In the genomic region with DNA sequence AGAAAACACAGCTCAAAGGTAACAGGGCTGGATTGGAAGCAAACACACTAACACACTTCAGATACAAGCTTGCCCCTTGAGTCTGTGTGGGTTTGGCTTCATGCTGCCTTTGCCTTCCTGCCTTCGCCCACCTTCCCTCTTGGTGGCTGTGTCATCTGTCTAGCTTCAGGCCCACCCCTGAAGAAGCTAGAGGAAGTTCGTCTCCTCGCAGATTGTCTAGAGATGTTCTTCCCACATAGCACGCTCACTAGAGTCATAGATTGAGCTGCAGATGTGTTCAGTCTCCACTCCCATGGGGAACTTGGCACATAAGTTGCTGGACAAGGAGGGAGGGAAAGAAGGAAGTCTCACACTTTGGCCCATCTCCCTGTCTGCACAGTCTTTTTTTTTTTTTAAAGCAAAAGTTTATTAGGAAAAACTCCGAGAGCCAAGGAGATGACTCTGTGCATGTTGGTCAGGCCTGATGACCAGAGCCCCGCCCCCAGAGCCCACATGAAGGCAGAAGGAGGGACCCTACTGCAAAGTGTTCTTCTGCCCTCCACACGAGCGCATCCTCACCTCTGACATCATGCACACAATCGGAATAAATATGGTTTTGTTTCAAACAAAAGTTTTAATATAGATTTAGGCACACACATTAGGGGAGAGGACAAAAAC, we compare ENCODE assay signal across 12 mouse cellular contexts. TPM values are rescaled to one million over a fixed set of nuclear protein-coding genes. Genes with fewer than 3 reads are reported as not detected.
A peak's percentile ranks its signal among the peaks of the same experiment; 100 is the strongest.
DNase-seq lines count a peak whose midpoint lies in the region; ATAC-seq lines count a peak whose summit lies in the region.
"Had no signal": no experiment of that assay in that cellular context is flagged by ENCODE, and none has a peak within 500 bp of the region (broad histone marks: within the 10 kb centered on the region; RNA-seq: fewer than 3 reads in every experiment).

No protein-coding gene starts in this region.

- ATAC-seq in kidney, embryonic 15.5 days (replicated peaks; ENCODE audit: low FRiP score), result no peak
- ATAC-seq in neural tube, embryonic 13.5 days (ENCODE audit: low read depth), result no peak
- no peak for ATAC-seq in neural tube, embryonic 15.5 days (ENCODE audit: low FRiP score)

- H3K36me3 ChIP-seq in kidney, embryonic 15.5 days, result peaks cover 37% of the 10 kb centered on the region
- peaks cover 30% of the 10 kb centered on the region for H3K36me3 ChIP-seq in neural tube, embryonic 13.5 days
- peaks cover 17% of the 10 kb centered on the region for H3K36me3 ChIP-seq in neural tube, embryonic 15.5 days

- WGBS in kidney, embryonic 15.5 days, result 81% methylated on average over 9 of the region's 9 CpGs
- 83% methylated on average over 9 of the region's 9 CpGs for WGBS in neural tube, embryonic 13.5 days
- 84% methylated on average over 9 of the region's 9 CpGs for WGBS in neural tube, embryonic 15.5 days

- no peak overlapping the region for H3K4me2 ChIP-seq in kidney, embryonic 15.5 days
- no peak overlapping the region for H3K4me2 ChIP-seq in neural tube, embryonic 13.5 days
- no peak overlapping the region for H3K4me2 ChIP-seq in neural tube, embryonic 15.5 days

- peaks cover 37% of the 10 kb centered on the region for H3K4me1 ChIP-seq in kidney, embryonic 15.5 days
- peaks cover 39% of the 10 kb centered on the region for H3K4me1 ChIP-seq in neural tube, embryonic 13.5 days (replicated peaks)
- peaks cover 41% of the 10 kb centered on the region for H3K4me1 ChIP-seq in neural tube, embryonic 15.5 days

- no peak overlapping the region for H3K4me3 ChIP-seq in kidney, embryonic 15.5 days (replicated peaks)
- no peak overlapping the region for H3K4me3 ChIP-seq in neural tube, embryonic 13.5 days
- H3K4me3 ChIP-seq in neural tube, embryonic 15.5 days (replicated peaks), result no peak overlapping the region
- H3K4me3 ChIP-seq: embryonic facial prominence, embryonic 10.5 days; hindbrain, embryonic 12.5 days had no signal

- H3K27ac ChIP-seq in kidney, embryonic 15.5 days, result peak overlapping the region; percentile 58; the same call in 1 of the 2 replicates
- 0 out of 2 replicates have a peak overlapping the region, but pooled peaks have one; percentile 9 for H3K27ac ChIP-seq in neural tube, embryonic 13.5 days (replicated peaks)
- H3K27ac ChIP-seq in neural tube, embryonic 15.5 days (replicated peaks), result no peak overlapping the region
- H3K27ac ChIP-seq: embryonic facial prominence, embryonic 10.5 days; hindbrain, embryonic 12.5 days had no signal

- H3K9ac ChIP-seq in kidney, embryonic 15.5 days, result no peak overlapping the region
- H3K9ac ChIP-seq in neural tube, embryonic 13.5 days, result no peak overlapping the region
- no peak overlapping the region for H3K9ac ChIP-seq in neural tube, embryonic 15.5 days (replicated peaks)
- H3K9ac ChIP-seq: forebrain, postnatal 0 days; hindbrain, embryonic 12.5 days had no signal

- peak; percentile 41 for DNase-seq in cerebellum, adult 9-10 months
- DNase-seq in cerebellum, adult 11 months, result no peak
- DNase-seq in kidney, adult 9 months, result no peak
- DNase-seq in skeletal muscle tissue, adult 2 months (ENCODE audit: low read depth, low spot score), result peak; percentile 59
- DNase-seq in layer of hippocampus, postnatal 10 days (ENCODE audit: low spot score in 2 of 2), result no peak

- no peaks in the 10 kb centered on the region for H3K9me3 ChIP-seq in kidney, embryonic 15.5 days (replicated peaks)
- no peaks in the 10 kb centered on the region for H3K9me3 ChIP-seq in neural tube, embryonic 13.5 days
- no peaks in the 10 kb centered on the region for H3K9me3 ChIP-seq in neural tube, embryonic 15.5 days (replicated peaks)
- H3K9me3 ChIP-seq: embryonic facial prominence, embryonic 10.5 days; hindbrain, embryonic 12.5 days had no signal

- no peaks in the 10 kb centered on the region for H3K27me3 ChIP-seq in kidney, embryonic 15.5 days
- no peaks in the 10 kb centered on the region for H3K27me3 ChIP-seq in neural tube, embryonic 13.5 days
- H3K27me3 ChIP-seq in neural tube, embryonic 15.5 days (replicated peaks), result no peaks in the 10 kb centered on the region
- H3K27me3 ChIP-seq: hindbrain, embryonic 12.5 days had no signal

RNA-seq across cellular contexts. Expression of a gene that starts 3.1 kb away (rescaled TPM):
- 448 and 457 TPM in 2 replicates for polyA plus RNA-seq in kidney, embryonic 15.5 days (2015; fragmentation: Nextera tagmentation; extraction: Ambion mirVana)
- 473 and 497 TPM in 2 replicates for polyA plus RNA-seq in neural tube, embryonic 13.5 days (2015; fragmentation: Nextera tagmentation; extraction: Ambion mirVana)
- 492 and 530 TPM in 2 replicates for polyA plus RNA-seq in neural tube, embryonic 15.5 days (2015; fragmentation: Nextera tagmentation; extraction: Ambion mirVana)
- total RNA-seq in layer of hippocampus, postnatal 10 days (2021), result 100 to 1,000 TPM; 202 to 204 TPM

RNA-seq across cellular contexts. Expression of a gene that starts 22.6 kb away (rescaled TPM):
- polyA plus RNA-seq in kidney, embryonic 15.5 days (2015; fragmentation: Nextera tagmentation; extraction: Ambion mirVana), result 40.5 and 45.3 TPM in 2 replicates
- polyA plus RNA-seq in neural tube, embryonic 13.5 days (2015; fragmentation: Nextera tagmentation; extraction: Ambion mirVana), result 133 and 144 TPM in 2 replicates
- 162 and 188 TPM in 2 replicates for polyA plus RNA-seq in neural tube, embryonic 15.5 days (2015; fragmentation: Nextera tagmentation; extraction: Ambion mirVana)
- total RNA-seq in layer of hippocampus, postnatal 10 days (2021), result 100 to 1,000 TPM; 233 to 238 TPM

RNA-seq across cellular contexts. Expression of a gene that starts 46.1 kb away (rescaled TPM):
- 340 and 433 TPM in 2 replicates for polyA plus RNA-seq in kidney, embryonic 15.5 days (2015; fragmentation: Nextera tagmentation; extraction: Ambion mirVana)
- 248 and 255 TPM in 2 replicates for polyA plus RNA-seq in neural tube, embryonic 13.5 days (2015; fragmentation: Nextera tagmentation; extraction: Ambion mirVana)
- polyA plus RNA-seq in neural tube, embryonic 15.5 days (2015; fragmentation: Nextera tagmentation; extraction: Ambion mirVana), result 210 and 222 TPM in 2 replicates
- total RNA-seq in layer of hippocampus, postnatal 10 days (2021), result 10 to 100 TPM; 20.9 TPM
- total RNA-seq: neutrophil, adult 5-6 weeks had no signal

RNA-seq across cellular contexts. Expression of a gene that starts 57.9 kb away (rescaled TPM):
- polyA plus RNA-seq in kidney, embryonic 15.5 days (2015; fragmentation: Nextera tagmentation; extraction: Ambion mirVana), result 18.7 and 21.4 TPM in 2 replicates
- polyA plus RNA-seq in neural tube, embryonic 13.5 days (2015; fragmentation: Nextera tagmentation; extraction: Ambion mirVana), result 4.4 and 6.0 TPM in 2 replicates
- polyA plus RNA-seq in neural tube, embryonic 15.5 days (2015; fragmentation: Nextera tagmentation; extraction: Ambion mirVana), result 1.0 and 2.9 TPM in 2 replicates
- total RNA-seq in layer of hippocampus, postnatal 10 days (2021), result 1 to 10 TPM; 8.0 to 9.6 TPM

Comparison
In these comparisons a context has a peak if more than half of its experiments do, and no peak if none do; other contexts are left out.
1. DNase-seq: peak in cerebellum, adult 9-10 months (single experiment) and skeletal muscle tissue, adult 2 months (single experiment); none in cerebellum, adult 11 months (single experiment), kidney, adult 9 months (single experiment) and layer of hippocampus, postnatal 10 days (0 of 2).